ENCODE assay signal across 8 mouse cellular contexts in genomic region chr17:33394182-33395034, GRCm38 (mm10). TPM values are rescaled to one million over a fixed set of nuclear protein-coding genes. Genes with fewer than 3 reads are reported as not detected.
DNase-seq lines count a peak whose midpoint lies in the region; ATAC-seq lines count a peak whose summit lies in the region.

Gene Zfp101 (minus strand): TSS chr17:33394641.

- DNase-seq in adipocyte (ENCODE audit: low spot score), result peak; percentile 98
- peak; percentile 96 for DNase-seq in embryo, embryonic 10 days (ENCODE audit: low spot score)
- peak; percentile 73 for DNase-seq in gastrocnemius, postnatal 10 days
- DNase-seq in induced T-regulatory cell, adult 2 months (ENCODE audit: low read depth), result peak; percentile 95
- peak; percentile 79 to 96 for DNase-seq in left cerebral cortex, adult 9 months (ENCODE audit: low spot score in 2 of 2)
- DNase-seq in right cerebral cortex, postnatal 14 days, result peak; percentile 81
- DNase-seq in urinary bladder, postnatal 36 days (ENCODE audit: low spot score in 2 of 2), result peak; percentile 87 to 91

- ATAC-seq in megakaryocyte progenitor cell, adult 5-6 weeks (replicated peaks; ENCODE audit: poor library complexity), result peak; percentile 100

RNA-seq across cellular contexts. Expression of gene Zfp101, which starts in this region (rescaled TPM):
- total RNA-seq in gastrocnemius, postnatal 10 days (2021), result 1 to 10 TPM; 5.6 to 7.3 TPM
- total RNA-seq in megakaryocyte progenitor cell, adult 5-6 weeks (2015), result 15.8 and 24.3 TPM in 2 replicates
- 17.3 and 54.4 TPM in 2 replicates for total RNA-seq in megakaryocyte progenitor cell, adult 5-6 weeks (2017)

Comparison
In these comparisons a context has a peak if more than half of its experiments do, and no peak if none do; other contexts are left out.
1. Peak in every context shown above with its lines: DNase-seq and ATAC-seq.